Mouse (Mus musculus) lung, embryonic 16.5 days (tissue): ENCODE measurements at regions not wholly inside any gene's neighbourhood (a gene's known extent, or its start where the extent isn't known, plus 50 kb on each side); places are given as distances from the start of the nearest gene placed in this dataset.
A peak's percentile ranks its signal among the peaks of the same experiment; 100 is the strongest.

Source experiments
- ATAC-seq: fragments of 200-750 bp; cut with Nextera tagmentation; 2 replicates; pipeline ENCODE4 v1.8.0; 2017; ENCODE audit warnings: low read depth, mild to moderate bottlenecking, moderate library complexity
- H3K27ac ChIP-seq: fragments of 300-500 bp; sonication (generic); 2 replicates; pipeline ENCODE4 v1.5.1; 2014; ENCODE audit warnings: mild to moderate bottlenecking, control low read depth, low read length
- H3K27me3 ChIP-seq: fragments of 300-500 bp; sonication (generic); 2 replicates; pipeline ENCODE4 v1.6.1; 2014; ENCODE audit warnings: low read depth, low read length, mixed read lengths; ENCODE audit not compliant: control insufficient read depth, insufficient read depth
- H3K36me3 ChIP-seq: fragments of 300-500 bp; sonication (generic); 2 replicates; pipeline ENCODE4 v1.6.1; 2014; ENCODE audit warnings: low read length; ENCODE audit not compliant: control insufficient read depth, insufficient read depth
- H3K4me1 ChIP-seq: fragments of 300-500 bp; sonication (generic); replicated peaks from 2 replicates; pipeline ENCODE4 v1.6.1; 2014; ENCODE audit warnings: low read length, mixed read lengths; ENCODE audit not compliant: control insufficient read depth, insufficient read depth
- H3K4me2 ChIP-seq: fragments of 300-500 bp; sonication (generic); 2 replicates; pipeline ENCODE4 v1.6.1; 2014; ENCODE audit warnings: low read depth, low read length, control low read depth
- H3K4me3 ChIP-seq: fragments of 300-500 bp; sonication (generic); 2 replicates; pipeline ENCODE4 v1.5.1; 2014; ENCODE audit warnings: mild to moderate bottlenecking, low read length, control low read depth
- H3K9ac ChIP-seq: fragments of 300-500 bp; sonication (generic); 2 replicates; pipeline ENCODE4 v1.6.1; 2014; ENCODE audit warnings: low read length, control low read depth
- H3K9me3 ChIP-seq: fragments of 300-500 bp; sonication (generic); 2 replicates; pipeline ENCODE4 v1.6.1; 2016; ENCODE audit warnings: low read length; ENCODE audit not compliant: control insufficient read depth
- WGBS: fragments of 180-500 bp; shearing (Covaris S2); extraction: QIAGEN DNeasy Blood & Tissue Kit; methylation state at CpG from one replicate; pipeline ENCODE4 v1.1.7; 2014; 5-methylcytosine and 5-hydroxymethylcytosine counted together

GRCm38 (mm10) chr16:42808864-42809263 lies 66.8 kb upstream of the Zbtb20 start:
- Histone ChIP-seq H3K4me3 (no peak overlapping the region), H3K9ac (no peak overlapping the region), H3K9me3 (no peaks in the 10 kb centered on the region), H3K27ac (no peak overlapping the region), H3K36me3 (no peaks in the 10 kb centered on the region), H3K4me2 (no peak overlapping the region), H3K27me3 (no peaks in the 10 kb centered on the region), H3K4me1 (no peaks in the 10 kb centered on the region)
- ATAC-seq = no peak
- 30% methylated on average over 6 of the region's 6 CpGs for WGBS

DNA sequence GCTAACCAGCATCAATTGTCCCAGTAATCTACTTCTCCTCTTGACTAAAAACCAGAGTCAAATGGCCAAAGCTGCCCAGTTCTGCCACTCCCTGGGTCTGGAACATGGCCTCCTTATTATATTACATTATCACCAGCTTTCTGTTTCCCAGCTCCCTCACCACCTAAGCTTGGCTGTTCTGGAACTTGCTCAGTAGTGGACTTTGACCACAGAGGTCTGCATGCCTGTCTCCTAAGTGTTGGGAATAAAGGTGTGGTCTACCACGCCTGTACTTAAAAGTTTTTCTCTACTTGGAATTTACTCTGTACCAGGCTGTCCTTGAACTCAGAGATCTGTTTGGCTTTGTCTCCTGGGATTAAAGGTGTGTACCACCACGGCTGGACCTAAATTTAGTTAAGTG lies 68.1 kb upstream of the Zbtb20 start:
- no peaks in the 10 kb centered on the region for H3K27me3 ChIP-seq
- no peak for ATAC-seq
- H3K36me3 ChIP-seq = no peaks in the 10 kb centered on the region
- H3K4me3 ChIP-seq = no peak overlapping the region
- H3K9me3 ChIP-seq = no peaks in the 10 kb centered on the region
- H3K9ac ChIP-seq = no peak overlapping the region
- WGBS = 83% methylated on average over 2 of the region's 2 CpGs
- H3K4me2 ChIP-seq = no peak overlapping the region
- H3K27ac ChIP-seq = no peak overlapping the region
- H3K4me1 ChIP-seq = no peaks in the 10 kb centered on the region

GRCm38 (mm10) chr16:42803609-42804008 lies 72.1 kb upstream of the Zbtb20 start:
- ATAC-seq = no peak; the same call in 1 of the 2 replicates
- H3K4me3 ChIP-seq = no peak overlapping the region
- no peak overlapping the region for H3K27ac ChIP-seq
- H3K36me3 ChIP-seq = no peaks in the 10 kb centered on the region
- WGBS = 35% methylated on average over 1 of the region's 1 CpGs
- no peak overlapping the region for H3K4me2 ChIP-seq
- no peak overlapping the region for H3K9ac ChIP-seq
- H3K27me3 ChIP-seq = no peaks in the 10 kb centered on the region
- H3K9me3 ChIP-seq = peaks cover 2% of the 10 kb centered on the region; the same call in 1 of the 2 replicates
- H3K4me1 ChIP-seq = no peaks in the 10 kb centered on the region

- WGBS = 63% methylated on average over 2 of the region's 2 CpGs
- no peaks in the 10 kb centered on the region for H3K36me3 ChIP-seq
- H3K9me3 ChIP-seq = no peaks in the 10 kb centered on the region
- H3K4me1 ChIP-seq = no peaks in the 10 kb centered on the region
- ATAC-seq = no peak
- no peak overlapping the region for H3K4me3 ChIP-seq
- H3K4me2 ChIP-seq = no peak overlapping the region
- H3K27ac ChIP-seq = no peak overlapping the region
- no peaks in the 10 kb centered on the region for H3K27me3 ChIP-seq
- no peak overlapping the region for H3K9ac ChIP-seq
Measured at GRCm38 (mm10) chr16:42792571-42792970, 83.1 kb upstream of the Zbtb20 start.

DNA sequence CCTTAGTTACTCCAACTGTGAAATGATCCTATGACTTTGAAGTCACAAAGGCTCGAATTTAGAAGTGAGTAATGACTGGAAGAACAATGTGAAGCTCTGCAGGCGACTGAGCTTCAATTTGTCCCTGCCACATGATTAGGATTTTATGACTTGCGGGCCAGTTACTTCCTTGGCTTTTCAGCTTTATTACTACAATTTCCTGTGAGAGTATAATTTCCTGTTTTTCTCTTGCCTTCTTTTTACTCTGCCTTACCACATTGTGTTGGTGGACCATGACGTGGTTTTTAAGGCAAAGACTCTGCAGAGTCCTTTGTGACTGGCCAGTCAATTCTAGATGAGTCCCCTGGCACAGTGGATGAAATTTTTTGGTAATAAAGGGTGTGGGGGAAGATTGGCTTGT lies 91.0 kb upstream of the Zbtb20 start:
- H3K9ac ChIP-seq = no peak overlapping the region
- H3K27me3 ChIP-seq = no peaks in the 10 kb centered on the region
- no peak overlapping the region; the same call in 1 of the 2 replicates for H3K27ac ChIP-seq
- H3K4me3 ChIP-seq = no peak overlapping the region
- no peak overlapping the region for H3K4me2 ChIP-seq
- WGBS = 40% methylated on average over 4 of the region's 4 CpGs
- H3K4me1 ChIP-seq = peaks cover 9% of the 10 kb centered on the region; the same call in 1 of the 2 replicates
- ATAC-seq = no peak
- H3K9me3 ChIP-seq = no peaks in the 10 kb centered on the region
- H3K36me3 ChIP-seq = no peaks in the 10 kb centered on the region

DNA sequence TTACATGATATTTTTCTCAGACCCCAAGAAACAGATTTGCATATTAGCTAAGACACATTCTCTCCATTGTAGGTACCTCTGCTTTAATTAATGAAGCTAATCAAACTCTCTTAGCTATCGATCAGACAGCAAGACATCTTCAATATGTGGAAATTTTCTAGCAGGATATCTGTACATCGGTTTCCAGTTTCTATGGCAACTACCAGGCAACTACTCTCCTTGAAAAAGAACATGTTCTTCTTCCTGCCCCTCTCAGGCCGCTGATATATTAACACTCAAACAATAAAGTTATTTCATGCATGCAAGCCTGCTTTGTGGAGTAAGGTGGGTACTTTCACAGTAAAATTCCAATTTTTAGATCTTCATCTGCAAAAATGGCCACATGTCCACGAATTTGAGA lies 91.7 kb upstream of the Zbtb20 start:
- no peak for ATAC-seq
- H3K4me1 ChIP-seq = peaks cover 9% of the 10 kb centered on the region; the same call in 1 of the 2 replicates
- no peaks in the 10 kb centered on the region for H3K36me3 ChIP-seq
- H3K9me3 ChIP-seq = no peaks in the 10 kb centered on the region
- H3K27me3 ChIP-seq = no peaks in the 10 kb centered on the region
- no peak overlapping the region for H3K4me2 ChIP-seq
- no peak overlapping the region for H3K9ac ChIP-seq
- H3K27ac ChIP-seq = no peak overlapping the region
- WGBS = 63% methylated on average over 4 of the region's 4 CpGs
- no peak overlapping the region for H3K4me3 ChIP-seq

DNA sequence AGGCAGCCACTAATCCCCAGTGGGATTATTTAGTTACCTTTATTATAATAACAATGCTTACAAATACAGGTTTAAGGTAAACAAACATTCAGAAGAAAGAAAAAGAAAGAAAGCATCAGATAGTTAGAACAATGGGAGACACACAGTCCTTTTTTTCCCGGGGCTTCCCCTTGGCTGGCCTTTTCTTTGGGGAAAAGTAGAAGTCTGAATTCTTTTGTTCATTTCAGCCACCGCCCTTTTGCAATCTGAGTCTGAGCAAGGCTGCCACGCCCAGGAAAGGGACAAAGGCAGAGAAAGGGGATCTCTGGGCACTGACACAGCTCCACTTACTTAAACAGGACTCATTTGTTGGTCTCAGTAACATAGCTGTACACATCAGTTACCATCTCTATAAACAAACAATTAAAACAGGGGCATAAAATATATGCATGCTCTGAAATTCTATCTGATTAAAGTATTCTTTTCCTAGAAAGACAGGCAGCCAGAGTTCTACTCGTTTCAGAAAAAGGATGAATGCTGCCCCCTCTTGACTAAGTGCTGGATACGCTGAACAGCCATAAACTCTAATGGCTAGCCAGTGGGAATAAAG lies 93.5 kb upstream of the Zbtb20 start:
- 3% methylated on average over 5 of the region's 5 CpGs for WGBS

DNA sequence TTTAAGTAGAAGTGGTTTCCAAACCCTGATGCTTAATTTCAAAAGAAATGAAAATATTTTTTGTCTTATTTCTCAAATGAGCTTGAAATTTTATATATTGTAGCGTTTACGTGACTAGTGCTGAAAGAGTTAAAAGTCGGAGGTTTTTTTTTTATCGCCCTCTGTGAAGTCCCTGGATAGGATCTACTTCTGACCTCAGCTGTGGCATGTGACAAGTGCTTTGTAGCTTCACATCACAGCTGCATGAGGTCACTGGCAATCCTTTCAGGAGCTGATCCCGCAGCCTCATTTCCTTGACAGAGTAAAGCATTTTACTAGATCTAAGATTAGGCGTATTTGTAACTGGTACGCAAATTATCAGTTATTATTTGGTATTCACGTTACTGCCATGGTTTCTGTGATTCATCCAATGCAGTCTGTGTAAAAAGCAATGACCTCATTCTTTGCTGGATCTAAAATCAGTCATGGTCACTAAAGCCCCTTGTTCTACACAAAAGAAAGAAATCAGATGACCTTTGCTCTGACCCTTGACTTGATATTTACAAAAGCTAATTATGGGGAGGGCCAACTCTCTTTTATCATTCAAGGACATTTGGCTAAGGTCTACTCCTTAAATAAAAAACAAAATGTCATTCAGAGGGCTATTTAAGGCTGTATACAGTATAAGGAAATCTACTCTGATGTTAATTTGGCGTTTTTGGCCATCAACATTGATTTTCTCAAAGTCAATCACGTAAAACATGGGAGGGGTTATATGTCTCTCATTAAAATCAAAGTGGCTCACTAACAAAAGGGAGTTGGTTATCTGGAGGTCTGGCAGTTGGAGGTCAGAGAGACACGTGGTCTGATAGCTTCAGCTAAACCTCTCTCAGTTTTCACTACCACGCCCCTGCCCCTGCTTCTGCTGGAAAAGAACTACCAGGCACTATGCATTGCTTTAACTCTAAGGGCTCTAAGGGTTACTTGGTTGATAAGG lies 94.3 kb upstream of the Zbtb20 start:
- peaks cover 9% of the 10 kb centered on the region; the same call in 1 of the 2 replicates for H3K4me1 ChIP-seq
- no peak overlapping the region for H3K4me3 ChIP-seq
- peak overlapping the region; percentile 52; the same call in 1 of the 2 replicates for H3K27ac ChIP-seq
- H3K36me3 ChIP-seq = no peaks in the 10 kb centered on the region
- no peak overlapping the region for H3K9ac ChIP-seq
- no peaks in the 10 kb centered on the region for H3K27me3 ChIP-seq
- 11% methylated on average over 12 of the region's 12 CpGs for WGBS
- no peaks in the 10 kb centered on the region for H3K9me3 ChIP-seq
- ATAC-seq = peak; percentile 63
- H3K4me2 ChIP-seq = 0 out of 2 replicates have a peak overlapping the region, but pooled peaks have one; percentile 2

More for the DNA sequence above, 93.5 kb upstream of the Zbtb20 start:
- Histone ChIP-seq H3K36me3 (no peaks in the 10 kb centered on the region), H3K9me3 (no peaks in the 10 kb centered on the region), H3K4me3 (no peak overlapping the region), H3K9ac (no peak overlapping the region), H3K4me1 (peaks cover 9% of the 10 kb centered on the region; the same call in 1 of the 2 replicates), H3K27ac (peak overlapping the region; percentile 52), H3K4me2 (0 out of 2 replicates have a peak overlapping the region, but pooled peaks have one; percentile 2), H3K27me3 (no peaks in the 10 kb centered on the region)
- peak; percentile 75 for ATAC-seq

DNA sequence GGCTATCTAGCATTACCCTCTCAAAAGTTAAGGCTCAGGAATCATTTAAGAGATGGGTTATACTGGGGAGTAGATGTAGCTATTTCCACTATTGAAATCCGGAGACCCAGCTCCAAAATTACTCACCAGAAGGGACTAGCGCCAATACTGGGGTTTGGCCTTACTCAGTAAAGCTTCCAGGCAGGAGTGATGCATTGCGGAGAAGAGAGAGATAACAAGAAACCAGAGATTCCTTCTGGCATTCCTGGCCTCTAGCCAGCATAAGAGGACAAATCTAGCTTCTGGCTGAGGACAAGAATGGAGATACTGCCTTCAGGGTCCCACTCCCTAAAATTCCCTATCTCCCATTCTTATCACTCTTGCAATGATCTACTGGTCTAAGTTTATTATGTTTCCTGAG lies 95.7 kb upstream of the Zbtb20 start:
- WGBS = 50% methylated on average over 3 of the region's 3 CpGs
- peaks cover 9% of the 10 kb centered on the region; the same call in 1 of the 2 replicates for H3K4me1 ChIP-seq

More for the DNA sequence above, 95.7 kb upstream of the Zbtb20 start:
- ATAC-seq = no peak
- Histone ChIP-seq H3K9me3 (no peaks in the 10 kb centered on the region), H3K36me3 (no peaks in the 10 kb centered on the region), H3K4me3 (no peak overlapping the region), H3K27me3 (no peaks in the 10 kb centered on the region), H3K4me2 (no peak overlapping the region), H3K9ac (no peak overlapping the region), H3K27ac (no peak overlapping the region)
